Mouse (Mus musculus) heart, embryonic 11.5 days (tissue): ENCODE data around the gene Prr14. TPM values are rescaled to one million over a fixed set of nuclear protein-coding genes. Genes with fewer than 3 reads are reported as not detected.
A peak's percentile ranks its signal among the peaks of the same experiment; 100 is the strongest.

Experiments
- ATAC-seq: fragments of 200-750 bp; cut with Nextera tagmentation; replicated peaks from 2 replicates; pipeline ENCODE4 v1.8.0; 2017; ENCODE audit warnings: moderate library complexity; ENCODE audit not compliant: insufficient number of reproducible peaks, low FRiP score, low TSS enrichment
- H3K27ac ChIP-seq: fragments of 300-500 bp; sonication (generic); 2 replicates; pipeline ENCODE4 v1.5.1; 2014; ENCODE audit warnings: mild to moderate bottlenecking, low read depth, low read length
- H3K27me3 ChIP-seq: fragments of 300-500 bp; sonication (generic); 2 replicates; pipeline ENCODE4 v1.6.1; 2014; ENCODE audit warnings: mild to moderate bottlenecking, low read length, mixed read lengths; ENCODE audit not compliant: control insufficient read depth, insufficient read depth
- H3K36me3 ChIP-seq: fragments of 300-500 bp; sonication (generic); 2 replicates; pipeline ENCODE4 v1.6.1; 2014; ENCODE audit warnings: mild to moderate bottlenecking, low read length, moderate library complexity, mixed read lengths; ENCODE audit not compliant: control insufficient read depth, insufficient read depth
- H3K4me1 ChIP-seq: fragments of 300-500 bp; sonication (generic); 2 replicates; pipeline ENCODE4 v1.6.1; 2014; ENCODE audit warnings: low read length; ENCODE audit not compliant: control insufficient read depth, insufficient read depth
- H3K4me2 ChIP-seq: fragments of 300-500 bp; sonication (generic); 2 replicates; pipeline ENCODE4 v1.6.1; 2014; ENCODE audit warnings: mild to moderate bottlenecking, moderate library complexity
- H3K4me3 ChIP-seq: fragments of 300-500 bp; sonication (generic); 2 replicates; pipeline ENCODE4 v1.5.1; 2014; ENCODE audit warnings: low read depth, low read length
- H3K9ac ChIP-seq: fragments of 300-500 bp; sonication (generic); 2 replicates; pipeline ENCODE4 v1.6.1; 2014; ENCODE audit warnings: mild to moderate bottlenecking, low read depth, low read length, moderate library complexity
- H3K9me3 ChIP-seq: fragments of 300-500 bp; sonication (generic); replicated peaks from 2 replicates; pipeline ENCODE4 v1.6.1; 2016; ENCODE audit warnings: low read length; ENCODE audit not compliant: control insufficient read depth
- WGBS: fragments of 180-500 bp; shearing (Covaris S2); extraction: QIAGEN DNeasy Blood & Tissue Kit; methylation state at CpG from one replicate; pipeline ENCODE4 v1.1.7; 2014; ENCODE audit not compliant: insufficient replicate concordance; 5-methylcytosine and 5-hydroxymethylcytosine counted together
- polyA plus RNA-seq: library from polyadenylated mRNA; unstranded; fragments of >200 nt; fragmentation: Nextera tagmentation; extraction: Ambion mirVana; gene quantifications from 2 replicates; pipeline ENCODE4 v1.2.1, GENCODE M21; 2014

Prr14 gene
- polyA plus RNA-seq, 1 experiment from 2014 or later: 39.7 TPM

DNA sequence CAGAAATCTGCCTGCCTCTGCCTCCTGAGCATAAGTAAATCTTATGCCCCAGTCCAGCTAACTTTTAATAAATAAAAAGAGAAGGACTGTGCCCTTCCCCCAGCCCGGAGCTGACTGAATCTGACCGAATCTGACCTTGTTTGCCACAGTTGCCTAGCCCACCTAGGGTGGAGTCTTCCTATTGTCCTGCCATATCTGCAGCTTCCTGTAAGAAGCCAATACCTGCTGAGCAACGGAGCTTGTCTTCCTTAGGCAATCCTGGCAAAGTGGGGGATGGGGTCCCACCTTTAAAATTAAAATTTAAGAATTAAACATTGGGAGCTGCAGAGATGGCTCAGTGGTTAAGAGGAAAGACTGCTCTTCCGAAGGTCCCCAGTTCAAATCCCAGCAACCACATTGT is 7.2 kb downstream of the Prr14 start:
- 92% methylated on average over 4 of the region's 4 CpGs for WGBS
- peaks cover 4% of the 10 kb centered on the region for H3K36me3 ChIP-seq
- no peaks in the 10 kb centered on the region for H3K4me1 ChIP-seq
- ATAC-seq: no peak
- no peaks in the 10 kb centered on the region for H3K27me3 ChIP-seq
- no peak overlapping the region for H3K4me2 ChIP-seq
- H3K4me3 ChIP-seq: no peak overlapping the region
- H3K9me3 ChIP-seq: no peaks in the 10 kb centered on the region
- H3K9ac ChIP-seq: no peak overlapping the region
- no peak overlapping the region for H3K27ac ChIP-seq

DNA sequence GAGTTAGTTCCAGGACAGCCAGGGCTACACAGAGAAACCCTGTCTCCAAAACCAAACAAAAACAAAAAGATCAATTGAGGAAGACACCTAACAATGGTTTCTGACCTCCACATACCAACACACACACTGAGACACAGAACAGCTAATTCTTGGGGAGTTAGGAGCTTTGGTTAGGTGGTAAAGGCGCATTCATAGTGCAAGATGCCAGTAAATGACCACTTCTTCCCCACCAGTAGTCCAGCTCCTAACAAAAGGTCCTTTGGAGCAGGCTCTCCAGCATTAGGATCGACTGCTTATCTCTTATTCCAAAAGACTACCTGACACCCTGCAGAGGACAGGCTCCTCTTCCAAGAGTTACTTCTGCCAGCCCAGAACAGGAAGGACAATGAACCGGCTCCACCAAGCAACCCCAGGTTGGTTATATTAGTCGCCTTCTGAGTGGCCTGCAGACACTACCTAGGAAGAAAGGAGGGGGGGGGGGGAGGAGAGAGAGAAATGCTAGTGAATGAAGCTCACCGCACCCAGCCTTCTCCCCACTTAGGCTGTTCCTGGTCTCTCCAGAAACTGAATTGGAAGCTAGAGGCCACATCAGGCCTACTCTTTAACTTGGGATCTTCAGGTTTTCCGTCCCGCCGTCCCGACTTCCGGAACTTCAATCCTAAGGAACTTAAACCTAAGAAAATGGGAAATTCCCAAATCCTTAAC is 10.8 kb downstream of the Prr14 start:
- Histone ChIP-seq H3K27ac (peak overlapping the region; percentile 97), H3K4me1 (peaks cover 5% of the 10 kb centered on the region), H3K9ac (peak overlapping the region; percentile 93), H3K4me2 (peak overlapping the region; percentile 91), H3K4me3 (peak overlapping the region; percentile 88), H3K27me3 (no peaks in the 10 kb centered on the region), H3K36me3 (peaks cover 22% of the 10 kb centered on the region), H3K9me3 (no peaks in the 10 kb centered on the region)
- ATAC-seq: no peak
- 7% methylated on average over 10 of the region's 10 CpGs for WGBS

DNA sequence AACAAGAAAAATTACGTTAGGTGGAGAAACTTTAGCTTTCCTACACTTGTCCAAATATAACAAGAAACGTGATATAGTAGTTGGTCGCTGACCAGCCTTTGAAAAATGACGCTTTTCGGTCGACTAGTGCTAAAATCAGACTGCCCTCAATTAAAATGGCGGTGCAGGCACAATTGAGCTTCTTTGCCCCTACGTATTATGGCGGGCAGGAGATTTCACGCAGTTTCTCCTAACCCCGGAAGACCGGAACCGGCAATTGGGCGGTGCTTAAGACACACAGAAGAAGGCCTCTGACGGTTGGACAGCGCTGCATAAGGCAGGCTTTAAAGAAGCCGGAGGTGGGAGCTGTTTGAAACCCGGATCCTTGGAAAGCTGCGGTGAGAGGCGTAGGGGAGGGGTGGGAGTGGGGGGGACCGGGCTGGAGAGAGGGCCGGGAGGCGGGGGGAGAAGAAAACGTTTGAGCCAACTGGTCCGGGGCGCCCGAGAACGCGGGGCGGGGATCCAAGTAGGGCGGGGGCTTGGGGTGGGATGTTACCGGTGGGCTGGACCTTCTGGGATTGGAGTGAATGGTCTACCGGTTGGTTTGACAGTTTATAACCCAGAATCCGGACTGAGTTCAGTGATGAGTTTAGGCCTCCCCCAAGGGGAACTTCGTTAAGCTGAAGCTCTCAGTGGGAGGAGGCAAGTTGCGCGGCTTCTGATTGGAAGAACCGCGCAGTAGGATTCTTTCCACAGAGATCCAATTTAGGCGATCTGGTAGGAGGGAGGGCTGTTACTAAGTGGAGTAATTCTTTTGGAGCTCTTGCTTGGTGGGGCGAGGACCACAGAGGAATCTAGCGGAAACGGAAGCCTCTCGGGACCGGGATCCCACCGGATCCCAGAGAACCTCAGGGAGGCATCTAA is 11.6 kb downstream of the Prr14 start:
- H3K4me3 ChIP-seq: peak overlapping the region; percentile 88
- H3K4me1 ChIP-seq: peaks cover 5% of the 10 kb centered on the region
- peak; percentile 89 for ATAC-seq
- H3K9ac ChIP-seq: peak overlapping the region; percentile 93
- H3K36me3 ChIP-seq: peaks cover 30% of the 10 kb centered on the region
- peak overlapping the region; percentile 91 for H3K4me2 ChIP-seq
- peak overlapping the region; percentile 97 for H3K27ac ChIP-seq
- under 1% methylated on average over 45 of the region's 46 CpGs for WGBS
- H3K9me3 ChIP-seq: no peaks in the 10 kb centered on the region
- no peaks in the 10 kb centered on the region for H3K27me3 ChIP-seq

DNA sequence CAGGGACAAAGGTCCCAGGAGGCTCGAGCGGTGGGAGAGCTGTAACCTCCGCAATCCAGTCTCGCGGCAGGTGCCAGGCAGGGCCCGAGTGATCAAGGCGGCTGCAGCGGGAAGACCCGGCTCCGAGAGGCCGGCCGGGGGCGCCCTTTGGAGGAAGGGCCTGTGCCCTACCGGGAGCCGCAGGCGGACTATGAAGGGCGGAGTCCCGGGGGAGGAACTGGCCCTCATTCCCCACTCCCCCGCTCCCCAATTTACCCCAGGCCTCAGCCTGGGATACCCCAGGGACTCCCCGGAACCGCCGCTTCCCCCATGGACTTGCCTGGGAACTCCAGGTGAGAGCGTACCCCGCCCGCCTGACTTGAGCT is 12.2 kb downstream of the Prr14 start:
- ATAC-seq: peak; percentile 22
- Histone ChIP-seq H3K4me2 (peak overlapping the region; percentile 91), H3K4me3 (peak overlapping the region; percentile 88), H3K4me1 (peaks cover 5% of the 10 kb centered on the region), H3K27ac (peak overlapping the region; percentile 97), H3K9ac (peak overlapping the region; percentile 93), H3K36me3 (peaks cover 31% of the 10 kb centered on the region), H3K27me3 (no peaks in the 10 kb centered on the region), H3K9me3 (no peaks in the 10 kb centered on the region)
- under 1% methylated on average over 24 of the region's 25 CpGs for WGBS

DNA sequence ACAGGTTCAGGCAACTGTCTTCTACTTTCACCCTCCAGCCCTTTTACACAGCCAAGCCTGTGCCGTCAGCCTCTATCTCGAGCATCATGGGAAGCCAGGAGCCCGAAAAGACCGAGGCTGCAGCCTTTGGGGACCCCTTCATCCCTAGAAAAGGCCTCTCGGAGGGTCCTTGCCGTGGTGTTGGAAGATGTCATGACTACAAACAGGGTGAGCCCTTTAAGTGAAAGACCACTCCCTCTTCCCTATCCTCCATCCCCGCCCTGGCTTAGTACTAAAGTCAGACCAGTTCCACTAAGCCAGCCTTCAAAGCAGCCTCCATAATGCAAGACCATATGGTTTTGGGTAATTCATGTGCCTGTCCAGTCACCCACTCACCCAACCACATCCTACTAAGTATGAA is 12.6 kb downstream of the Prr14 start:
- H3K4me2 ChIP-seq: peak overlapping the region; percentile 91
- H3K4me1 ChIP-seq: peaks cover 9% of the 10 kb centered on the region
- no peaks in the 10 kb centered on the region for H3K27me3 ChIP-seq
- H3K9ac ChIP-seq: peak overlapping the region; percentile 93
- H3K36me3 ChIP-seq: peaks cover 30% of the 10 kb centered on the region; the same call in 1 of the 2 replicates
- WGBS: 0% methylated on average over 7 of the region's 7 CpGs
- peak overlapping the region; percentile 97 for H3K27ac ChIP-seq
- H3K9me3 ChIP-seq: no peaks in the 10 kb centered on the region
- H3K4me3 ChIP-seq: peak overlapping the region; percentile 88
- ATAC-seq: no peak

DNA sequence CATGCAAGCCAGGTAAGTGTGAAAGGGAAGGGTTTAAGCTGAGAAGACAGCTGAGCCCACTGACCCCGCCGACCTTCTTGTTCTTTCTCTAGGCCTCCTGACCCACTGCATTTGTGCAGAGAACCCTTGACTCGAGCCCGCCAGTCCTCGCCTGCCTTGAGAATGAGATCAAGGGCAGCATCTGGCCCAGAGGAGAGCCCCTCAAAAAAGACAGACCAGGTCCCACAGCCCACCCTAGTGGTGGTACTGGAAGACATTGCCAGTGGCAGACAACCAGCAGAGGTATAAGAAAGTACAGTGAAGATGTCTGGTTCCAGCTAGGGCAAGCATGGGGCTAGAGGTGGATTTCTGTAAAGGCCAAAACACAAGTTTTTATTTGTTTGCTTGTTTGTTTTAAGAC is 14.3 kb downstream of the Prr14 start:
- 87% methylated on average over 5 of the region's 5 CpGs for WGBS
- no peak overlapping the region for H3K4me2 ChIP-seq
- H3K27me3 ChIP-seq: no peaks in the 10 kb centered on the region
- no peak for ATAC-seq
- H3K36me3 ChIP-seq: peaks cover 30% of the 10 kb centered on the region; the same call in 1 of the 2 replicates
- peaks cover 10% of the 10 kb centered on the region for H3K4me1 ChIP-seq
- H3K9ac ChIP-seq: no peak overlapping the region
- H3K4me3 ChIP-seq: no peak overlapping the region
- no peak overlapping the region for H3K27ac ChIP-seq
- H3K9me3 ChIP-seq: no peaks in the 10 kb centered on the region

DNA sequence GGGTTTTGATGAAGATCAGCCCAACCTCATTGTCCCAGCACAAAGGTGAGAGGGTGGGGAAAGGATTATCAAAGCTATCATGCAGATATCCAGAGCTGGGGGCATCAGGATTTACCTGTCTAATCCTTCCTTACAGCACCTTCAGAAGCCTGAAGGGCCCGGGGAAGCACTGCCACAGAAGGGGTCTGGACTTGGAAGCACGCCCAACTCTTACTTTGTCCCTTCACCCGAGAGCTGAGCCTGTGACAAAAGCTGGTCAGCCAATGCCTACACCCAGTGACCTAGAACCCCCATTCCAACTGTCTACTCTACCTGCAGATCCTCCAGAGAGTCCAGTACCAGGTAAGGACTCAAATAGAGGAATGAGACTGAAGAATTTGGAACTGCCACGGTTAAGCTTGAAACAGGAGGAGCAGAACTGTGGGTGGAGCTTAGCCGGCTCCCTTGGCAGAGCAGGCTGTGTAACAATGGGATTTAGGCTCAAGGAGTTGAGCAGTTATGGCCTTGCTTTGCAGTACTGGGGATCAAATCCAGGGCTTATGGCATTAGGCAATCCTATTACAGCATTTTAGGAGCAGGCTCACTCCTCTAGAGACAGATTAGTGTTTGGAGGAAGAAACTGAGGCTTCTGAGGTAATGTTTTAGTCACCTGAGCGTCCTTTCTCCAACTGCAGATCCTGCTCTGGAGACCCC is 15.1 kb downstream of the Prr14 start:
- Histone ChIP-seq H3K27me3 (no peaks in the 10 kb centered on the region), H3K9me3 (no peaks in the 10 kb centered on the region), H3K36me3 (peaks cover 30% of the 10 kb centered on the region; the same call in 1 of the 2 replicates), H3K4me3 (no peak overlapping the region), H3K27ac (no peak overlapping the region), H3K4me1 (peaks cover 10% of the 10 kb centered on the region), H3K9ac (no peak overlapping the region), H3K4me2 (no peak overlapping the region)
- ATAC-seq: no peak
- WGBS: 85% methylated on average over 6 of the region's 6 CpGs

DNA sequence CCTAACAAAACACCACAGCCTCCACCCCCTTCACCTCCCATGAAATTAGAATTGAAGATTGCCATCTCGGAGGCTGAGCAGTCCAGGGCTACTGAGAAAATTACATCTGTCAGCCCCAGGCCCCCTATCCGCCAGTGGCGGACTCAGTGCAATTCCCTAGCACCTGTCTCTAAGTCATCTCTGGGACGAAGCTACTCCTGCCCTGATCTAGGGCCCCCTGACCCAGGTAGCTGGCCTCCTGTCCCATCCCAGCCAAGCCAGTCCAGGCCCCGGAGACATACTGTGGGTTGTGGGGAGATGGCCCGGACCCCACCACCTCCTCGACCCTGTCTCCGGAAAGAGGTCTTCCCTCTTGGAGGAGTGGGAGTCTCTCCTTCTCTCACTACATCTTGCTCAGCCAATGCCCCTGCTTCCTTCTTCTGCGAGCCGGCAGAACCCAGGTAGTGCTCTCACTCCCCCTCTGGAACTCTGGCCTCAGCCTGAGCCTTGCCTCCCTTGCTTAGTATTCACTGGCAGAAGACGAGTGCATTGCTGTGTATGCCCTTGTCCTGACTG is 15.9 kb downstream of the Prr14 start:
- H3K36me3 ChIP-seq: peaks cover 30% of the 10 kb centered on the region; the same call in 1 of the 2 replicates
- no peak for ATAC-seq
- no peak overlapping the region for H3K4me3 ChIP-seq
- no peak overlapping the region for H3K27ac ChIP-seq
- 89% methylated on average over 11 of the region's 11 CpGs for WGBS
- no peaks in the 10 kb centered on the region for H3K9me3 ChIP-seq
- no peak overlapping the region for H3K9ac ChIP-seq
- no peaks in the 10 kb centered on the region for H3K27me3 ChIP-seq
- peaks cover 15% of the 10 kb centered on the region for H3K4me1 ChIP-seq
- H3K4me2 ChIP-seq: no peak overlapping the region
